Mouse (Mus musculus) hindbrain, embryonic 14.5 days (tissue): ENCODE measurements around the gene Olfr68. TPM values are rescaled to one million over a fixed set of nuclear protein-coding genes. Genes with fewer than 3 reads are reported as not detected.
"Not testable (repeated sequence)": the region's sequence is repeated elsewhere in the genome, so short reads cannot be mapped to it uniquely, and the experiment has no call there.

ENCODE experiments used
- ATAC-seq: fragments of 200-750 bp; cut with Nextera tagmentation; 2 replicates; pipeline ENCODE4 v1.8.0; 2017; ENCODE audit warnings: moderate number of reproducible peaks, mild to moderate bottlenecking, moderate TSS enrichment, moderate library complexity; ENCODE audit not compliant: low FRiP score
- DNase-seq: peaks from one replicate; pipeline ENCODE4 v3.0.0-alpha.2; 2015; ENCODE audit warnings: low spot score
- H3K27ac ChIP-seq: fragments of 300-500 bp; sonication (generic); 2 replicates; pipeline ENCODE4 v1.5.1; 2014; ENCODE audit warnings: mild to moderate bottlenecking, moderate library complexity
- H3K27me3 ChIP-seq: fragments of 300-500 bp; sonication (generic); 2 replicates; pipeline ENCODE4 v1.6.1; 2014; ENCODE audit warnings: mild to moderate bottlenecking, low read length, mixed read lengths; ENCODE audit not compliant: control insufficient read depth, insufficient read depth
- H3K36me3 ChIP-seq: fragments of 300-500 bp; sonication (generic); replicated peaks from 2 replicates; pipeline ENCODE4 v1.6.1; 2014; ENCODE audit not compliant: control insufficient read depth, insufficient read depth
- H3K4me1 ChIP-seq: fragments of 300-500 bp; sonication (generic); replicated peaks from 2 replicates; pipeline ENCODE4 v1.6.1; 2014; ENCODE audit warnings: antibody characterized with exemption, low read length, mixed read lengths; ENCODE audit not compliant: control insufficient read depth, insufficient read depth
- H3K4me2 ChIP-seq: fragments of 300-500 bp; sonication (generic); replicated peaks from 2 replicates; pipeline ENCODE4 v1.6.1; 2014; ENCODE audit warnings: mild to moderate bottlenecking, moderate library complexity
- H3K4me3 ChIP-seq: fragments of 300-500 bp; sonication (generic); replicated peaks from 2 replicates; pipeline ENCODE4 v1.5.1; 2014; ENCODE audit warnings: mild to moderate bottlenecking, low read length
- H3K9ac ChIP-seq: fragments of 300-500 bp; sonication (generic); 2 replicates; pipeline ENCODE4 v1.6.1; 2014
- H3K9me3 ChIP-seq: fragments of 300-500 bp; sonication (generic); 2 replicates; pipeline ENCODE4 v1.6.1; 2016; ENCODE audit warnings: low read length; ENCODE audit not compliant: control insufficient read depth
- WGBS: fragments of 180-500 bp; shearing (Covaris S2); extraction: QIAGEN DNeasy Blood & Tissue Kit; methylation state at CpG from one replicate; pipeline ENCODE4 v1.1.7; 2014; 5-methylcytosine and 5-hydroxymethylcytosine counted together
- polyA plus RNA-seq: library from polyadenylated mRNA; unstranded; fragments of >200 nt; fragmentation: Nextera tagmentation; extraction: Ambion mirVana; gene quantifications from 2 replicates; pipeline ENCODE4 v1.2.1, GENCODE M21; 2014

Olfr68 gene
- polyA plus RNA-seq, 1 experiment from 2014 or later = not detected

DNA sequence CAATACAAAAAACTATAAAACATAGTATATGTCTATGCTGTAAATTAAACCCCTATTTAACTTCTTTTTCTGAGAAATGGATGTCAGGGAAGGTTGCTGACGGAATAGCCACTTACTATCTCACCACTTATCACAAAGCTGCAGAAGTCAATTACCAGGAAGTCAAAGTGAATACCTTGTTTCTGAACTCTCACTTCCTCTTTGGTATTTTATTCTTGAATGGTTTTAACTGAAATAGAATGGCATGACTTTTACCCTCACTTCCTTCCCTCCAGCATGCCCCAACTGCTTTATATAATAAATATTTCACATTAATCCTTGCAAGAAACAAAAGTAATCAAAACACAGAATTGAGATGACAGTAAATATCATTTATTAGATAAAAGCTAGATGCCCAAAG lies 32.7 kb upstream of the Olfr68 start:
- H3K27me3 ChIP-seq = no peaks in the 10 kb centered on the region
- H3K9ac ChIP-seq = no peak overlapping the region
- H3K27ac ChIP-seq = no peak overlapping the region
- H3K4me2 ChIP-seq = no peak overlapping the region
- no peak for ATAC-seq
- no peak for DNase-seq
- H3K4me3 ChIP-seq = no peak overlapping the region
- H3K4me1 ChIP-seq = no peaks in the 10 kb centered on the region
- WGBS = 85% methylated on average over 1 of the region's 1 CpGs
- no peaks in the 10 kb centered on the region for H3K36me3 ChIP-seq
- no peaks in the 10 kb centered on the region for H3K9me3 ChIP-seq

DNA sequence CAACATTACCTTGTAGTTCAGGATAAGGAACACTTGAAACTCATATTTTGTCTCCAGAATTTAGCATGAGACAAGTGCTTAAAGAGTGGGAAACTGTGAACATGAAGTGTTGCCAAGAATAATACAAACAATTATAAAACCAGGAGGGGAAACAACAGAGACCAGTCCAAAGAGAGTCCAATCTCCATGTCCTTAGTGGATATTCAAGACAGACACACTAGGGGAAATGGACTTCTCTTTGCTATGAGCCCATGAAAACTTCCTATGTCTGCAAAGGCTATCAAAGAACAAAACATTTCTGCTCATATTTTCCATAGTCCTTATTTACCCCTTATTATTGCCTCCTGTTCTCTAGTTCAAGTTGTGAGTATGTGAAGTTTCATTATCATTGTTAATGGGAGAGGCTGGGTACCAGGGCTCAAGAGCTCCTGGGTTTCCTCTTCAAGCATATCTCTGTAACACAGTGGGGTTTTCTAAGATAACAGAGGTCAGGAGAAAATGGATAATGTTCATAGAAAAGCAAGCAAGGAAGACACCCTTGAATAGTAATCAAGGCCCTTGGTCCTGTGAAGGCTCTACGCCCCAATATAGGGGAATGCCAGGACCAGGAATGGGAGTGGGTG lies 31.8 kb upstream of the Olfr68 start:
- no peak for DNase-seq
- Histone ChIP-seq H3K9me3 (no peaks in the 10 kb centered on the region), H3K9ac (no peak overlapping the region), H3K27me3 (no peaks in the 10 kb centered on the region), H3K4me1 (no peaks in the 10 kb centered on the region), H3K27ac (no peak overlapping the region), H3K36me3 (no peaks in the 10 kb centered on the region), H3K4me2 (no peak overlapping the region), H3K4me3 (no peak overlapping the region)
- ATAC-seq = no peak
- 93% methylated on average over 1 of the region's 1 CpGs for WGBS

DNA sequence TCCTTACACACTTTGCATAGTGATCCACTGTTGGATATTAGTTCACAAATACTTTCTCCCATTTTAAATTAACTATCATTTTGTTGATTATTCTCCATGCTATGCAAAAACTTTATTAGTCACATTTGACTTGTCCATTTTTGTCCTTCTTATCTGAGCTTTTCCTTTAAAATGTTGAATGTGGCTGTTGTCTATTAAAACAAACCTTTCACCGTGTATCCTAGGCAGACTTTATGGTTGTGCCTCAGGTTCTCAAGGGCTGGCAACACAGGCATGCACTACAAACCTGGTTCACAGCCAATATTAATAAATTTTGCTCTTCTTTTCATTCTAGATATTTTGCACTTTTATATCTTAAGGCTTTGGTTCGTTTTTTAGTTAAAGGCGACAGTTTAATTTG lies 31.2 kb upstream of the Olfr68 start:
- Histone ChIP-seq H3K36me3 (no peaks in the 10 kb centered on the region), H3K27me3 (no peaks in the 10 kb centered on the region), H3K4me3 (no peak overlapping the region), H3K9ac (no peak overlapping the region), H3K27ac (no peak overlapping the region), H3K4me1 (no peaks in the 10 kb centered on the region), H3K4me2 (no peak overlapping the region), H3K9me3 (no peaks in the 10 kb centered on the region)
- WGBS = 87% methylated on average over 3 of the region's 3 CpGs
- ATAC-seq (no peak), DNase-seq (no peak)

DNA sequence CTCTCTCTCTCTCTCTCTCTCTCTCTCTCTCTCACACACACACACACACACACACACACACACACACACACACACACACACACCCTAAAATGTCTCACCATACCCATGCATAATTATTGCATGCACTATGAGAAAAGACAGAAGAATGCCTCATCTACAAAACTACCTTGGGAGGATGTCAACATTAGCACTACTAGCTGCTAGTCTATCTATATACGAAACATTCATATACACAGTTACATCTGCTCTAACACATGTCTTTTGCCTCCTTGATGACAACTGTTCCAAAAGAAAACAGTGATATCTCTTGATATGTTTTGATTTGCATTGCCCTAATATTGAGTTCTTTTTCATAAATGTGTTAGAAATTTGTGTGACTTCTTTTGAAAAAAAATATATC lies 30.8 kb upstream of the Olfr68 start:
- no peak for ATAC-seq
- no peaks in the 10 kb centered on the region for H3K36me3 ChIP-seq
- H3K4me1 ChIP-seq = no peaks in the 10 kb centered on the region
- DNase-seq = no peak
- no peak overlapping the region for H3K9ac ChIP-seq
- no peaks in the 10 kb centered on the region for H3K27me3 ChIP-seq
- H3K4me2 ChIP-seq = no peak overlapping the region
- no peak overlapping the region for H3K4me3 ChIP-seq
- no peak overlapping the region for H3K27ac ChIP-seq
- WGBS = 85% methylated on average over 1 of the region's 1 CpGs
- no peaks in the 10 kb centered on the region for H3K9me3 ChIP-seq

DNA sequence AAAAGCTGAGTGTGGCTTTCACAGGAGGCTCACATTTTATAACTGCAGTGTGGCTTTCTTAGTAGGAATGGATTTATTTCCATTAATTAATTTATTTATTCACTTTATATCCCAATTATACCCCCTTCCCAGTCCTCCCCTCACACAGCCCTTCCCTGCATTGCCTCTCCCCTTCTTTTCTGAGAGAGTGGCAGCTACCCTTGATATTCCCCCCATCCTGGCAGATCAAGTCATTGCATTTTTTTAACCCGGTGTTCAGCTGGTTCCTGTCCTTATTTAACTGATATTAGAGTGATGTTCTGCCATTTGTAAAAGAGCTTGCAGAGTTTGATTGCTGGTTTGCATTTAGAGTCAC lies 30.3 kb upstream of the Olfr68 start:
- no peaks in the 10 kb centered on the region for H3K36me3 ChIP-seq
- 78% methylated on average over 1 of the region's 1 CpGs for WGBS

DNA sequence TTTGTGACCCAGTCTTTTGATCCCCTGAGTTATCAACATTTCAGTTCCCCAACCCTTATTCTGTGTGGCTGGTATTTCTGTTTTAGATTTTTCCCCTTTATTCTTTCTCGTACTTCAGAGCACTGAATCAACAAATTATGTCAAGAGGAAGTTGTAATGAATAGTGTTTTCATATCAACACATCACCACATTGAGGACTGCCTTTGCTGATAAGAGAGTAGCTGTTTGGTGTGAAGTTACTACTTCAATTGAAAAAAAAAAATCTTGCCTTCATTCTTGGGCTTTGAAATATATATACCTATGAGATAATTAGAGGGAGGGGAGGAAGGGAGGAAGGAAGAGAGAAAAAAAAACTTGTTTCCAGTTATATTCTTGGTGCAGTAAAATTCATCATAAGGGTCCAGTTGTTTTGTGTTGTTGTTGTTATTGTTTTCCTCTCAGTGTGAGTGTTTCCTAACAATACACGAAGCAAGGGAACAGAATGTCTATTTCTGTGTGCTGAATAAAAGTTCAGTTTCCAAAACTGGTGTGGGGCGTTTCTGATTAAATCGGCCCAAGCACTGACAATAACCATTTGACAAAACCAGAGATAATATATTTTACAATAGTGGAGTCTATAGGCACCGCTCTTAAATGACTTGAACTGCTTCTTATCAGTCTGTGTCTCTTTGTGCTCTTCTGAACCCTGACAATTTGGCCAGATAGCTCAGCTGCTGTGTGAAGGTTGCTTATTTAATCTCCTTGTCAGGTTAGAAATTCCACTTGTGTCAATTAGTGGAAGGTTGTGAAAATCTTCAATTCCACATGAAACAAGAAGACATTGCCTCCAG lies 29.7 kb upstream of the Olfr68 start:
- H3K36me3 ChIP-seq = no peaks in the 10 kb centered on the region
- no peaks in the 10 kb centered on the region for H3K9me3 ChIP-seq
- no peak overlapping the region for H3K4me3 ChIP-seq
- H3K4me1 ChIP-seq = no peaks in the 10 kb centered on the region
- H3K9ac ChIP-seq = no peak overlapping the region
- no peak overlapping the region for H3K27ac ChIP-seq
- 79% methylated on average over 5 of the region's 5 CpGs for WGBS
- H3K4me2 ChIP-seq = no peak overlapping the region
- DNase-seq (no peak), ATAC-seq (no peak)
- H3K27me3 ChIP-seq = no peaks in the 10 kb centered on the region

More for the DNA sequence above, 30.3 kb upstream of the Olfr68 start:
- Histone ChIP-seq H3K9ac (no peak overlapping the region), H3K27me3 (no peaks in the 10 kb centered on the region), H3K9me3 (no peaks in the 10 kb centered on the region), H3K27ac (no peak overlapping the region), H3K4me3 (no peak overlapping the region), H3K4me2 (no peak overlapping the region), H3K4me1 (no peaks in the 10 kb centered on the region)
- ATAC-seq = no peak
- no peak for DNase-seq

DNA sequence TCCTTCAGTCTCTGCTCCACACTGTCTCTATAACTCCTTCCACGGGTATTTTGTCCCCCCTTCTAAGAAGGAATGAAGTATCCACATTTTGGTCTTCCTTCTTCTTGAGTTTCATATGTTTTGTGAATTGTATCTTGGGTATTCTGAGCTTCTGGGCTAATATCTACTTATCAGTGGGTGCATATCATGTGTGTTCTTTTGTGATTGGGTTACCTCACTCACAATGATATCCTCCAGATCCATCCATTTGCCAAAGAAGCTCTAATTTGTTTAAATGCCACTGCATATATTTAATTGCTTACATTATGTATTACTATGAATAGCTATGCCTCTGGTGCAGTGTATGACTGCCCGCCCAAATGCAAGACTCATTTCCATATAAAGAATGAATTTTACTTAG lies 28.6 kb upstream of the Olfr68 start:
- ATAC-seq, H3K4me3 ChIP-seq, H3K4me1 ChIP-seq, H3K27me3 ChIP-seq, DNase-seq, H3K4me2 ChIP-seq, H3K9ac ChIP-seq, H3K36me3 ChIP-seq, H3K9me3 ChIP-seq, H3K27ac ChIP-seq: not testable (repeated sequence)
- 71% methylated on average over 2 of the region's 2 CpGs for WGBS

DNA sequence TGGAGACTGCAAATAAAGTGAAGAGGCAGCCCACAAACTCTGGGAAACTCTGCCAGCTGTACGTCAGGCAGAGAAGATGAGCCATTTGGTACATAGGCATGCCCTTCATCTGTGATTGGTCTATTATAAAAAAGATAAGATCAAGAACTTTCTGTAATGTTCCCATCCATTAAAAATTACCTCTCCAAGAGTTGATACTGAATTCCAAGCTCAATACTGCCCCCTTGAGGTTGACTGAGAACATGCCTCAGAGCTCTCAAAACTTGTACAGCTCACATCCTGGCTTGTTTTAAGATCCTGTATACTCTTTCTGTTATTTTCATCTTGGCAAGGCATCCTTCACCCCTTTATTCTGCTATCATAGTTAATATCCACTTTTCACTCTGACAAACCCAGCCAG lies 27.4 kb upstream of the Olfr68 start:
- no peak for ATAC-seq
- no peaks in the 10 kb centered on the region for H3K4me1 ChIP-seq
- H3K9ac ChIP-seq = no peak overlapping the region
- 59% methylated on average over 1 of the region's 1 CpGs for WGBS
- no peaks in the 10 kb centered on the region for H3K36me3 ChIP-seq
- H3K4me2 ChIP-seq = no peak overlapping the region
- peak; percentile 65 for DNase-seq
- H3K27me3 ChIP-seq = no peaks in the 10 kb centered on the region
- H3K9me3 ChIP-seq = no peaks in the 10 kb centered on the region
- H3K4me3 ChIP-seq = no peak overlapping the region
- H3K27ac ChIP-seq = no peak overlapping the region

DNA sequence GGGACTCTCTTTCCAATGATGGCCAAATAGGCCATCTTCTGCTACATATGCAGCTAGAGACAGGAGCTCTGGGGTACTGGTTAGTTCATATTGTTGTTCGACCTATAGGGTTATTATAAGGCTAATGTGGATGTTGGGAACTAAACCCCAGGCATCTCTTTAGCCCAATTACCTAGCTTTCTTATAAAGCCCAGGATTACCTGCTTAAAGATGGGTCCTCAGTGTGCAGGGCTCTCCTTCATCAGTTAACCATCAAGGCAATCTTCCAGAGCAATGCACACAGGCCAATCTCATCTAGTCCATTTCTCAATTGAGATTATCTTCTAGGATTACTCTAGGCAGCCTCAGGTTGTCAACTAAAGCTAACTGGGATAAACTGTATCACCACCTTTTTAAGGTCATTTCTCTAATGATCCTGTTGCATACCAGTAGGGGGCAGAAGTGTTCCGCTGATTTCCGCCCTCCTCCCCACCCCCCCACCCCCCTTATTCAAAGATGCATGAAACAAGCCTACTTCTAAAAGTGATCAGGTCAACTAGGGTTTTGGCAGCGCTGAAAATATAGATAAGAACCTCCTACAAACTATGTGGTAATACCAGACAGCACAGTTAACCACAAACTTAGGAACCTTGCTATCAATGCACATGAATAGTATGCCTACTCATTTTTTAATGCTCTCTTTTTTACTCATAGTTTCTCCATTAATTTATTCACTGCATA lies 13.3 kb upstream of the Olfr68 start:
- ATAC-seq = no peak
- no peak overlapping the region for H3K27ac ChIP-seq
- WGBS = 27% methylated on average over 4 of the region's 4 CpGs
- H3K9ac ChIP-seq = no peak overlapping the region
- no peaks in the 10 kb centered on the region for H3K36me3 ChIP-seq
- no peak overlapping the region for H3K4me2 ChIP-seq
- no peaks in the 10 kb centered on the region for H3K27me3 ChIP-seq
- H3K9me3 ChIP-seq = no peaks in the 10 kb centered on the region
- H3K4me1 ChIP-seq = no peaks in the 10 kb centered on the region
- DNase-seq = no peak
- no peak overlapping the region for H3K4me3 ChIP-seq
